Mouse (Mus musculus) Patski (cell line): Measurements from ENCODE around the gene Phf19. TPM values are rescaled to one million over a fixed set of nuclear protein-coding genes. Genes with fewer than 3 reads are reported as not detected.

Source experiments
- ATAC-seq: fragments of 100-300 bp; one replicate; pipeline ENCODE4 v1.8.0; 2021
- CTCF ChIA-PET: fragments of 350-600 bp; sonication (Branson Sonifier 250); formaldehyde crosslinking; loops from one replicate; lab custom pipeline; 2022; ENCODE audit warnings: inconsistent platforms; lab: Charles Lee
- POLR2A ChIA-PET: fragments of 350-600 bp; sonication (Branson Sonifier 250); formaldehyde crosslinking; loops from one replicate; lab custom pipeline; 2022; ENCODE audit warnings: antibody characterized with exemption, inconsistent platforms; lab: Charles Lee
- DNase-seq: peaks from one replicate; pipeline ENCODE4 v3.0.0-alpha.2; 2011; ENCODE audit warnings: low read depth, low spot score
- H3K27me3 ChIP-seq: fragments of 371-371 bp; one replicate; pipeline ENCODE4 v1.5.1; 2021
- CTCF ChIP-seq: fragments of 100-300 bp; IDR thresholded peaks from one replicate; pipeline ENCODE4 v1.5.1; 2021
- in situ Hi-C: fragments of 300-500 bp; cut with MboI; formaldehyde crosslinking; loops from 3 replicates; pipeline ENCODE4 v1.11.1; 2018; ENCODE audit warnings: low pct_unique_long_range_greater_than_20kb, mixed read lengths
- polyA plus RNA-seq: library from polyadenylated mRNA; unstranded; gene quantifications from one replicate; pipeline ENCODE4 v1.2.3, GENCODE M21; 2021

Phf19 gene
- polyA plus RNA-seq, 1 experiment from 2014 or later: 0.99 TPM

- ATAC-seq (no peak), DNase-seq (no peak)
- TF ChIP-seq CTCF: no peak
- ChIA-PET POLR2A (interaction anchor here (1.0 kb wide), 1 partner anchor 15 kb away, joined by 3 read pairs; no protein-coding TSS in a partner anchor), CTCF (interaction anchor here (1.9 kb wide), 1 partner anchor 12 kb away, joined by 4 read pairs; no protein-coding TSS in a partner anchor)
- H3K27me3 ChIP-seq: peaks cover 8% of the 10 kb centered on the region
- in situ Hi-C loops: no loop called here
Observed at GRCm38 (mm10) chr2:34938269-34939208, 24.7 kb upstream of the Phf19 start.

GRCm38 (mm10) chr2:34937460-34937859 lies 23.6 kb upstream of the Phf19 start:
- ATAC-seq: no peak
- TF ChIP-seq CTCF: no peak
- DNase-seq: no peak
- POLR2A ChIA-PET: no interaction called here
- CTCF ChIA-PET: interaction anchor here (1.9 kb wide), 1 partner anchor 10 kb away, joined by 4 read pairs; no protein-coding TSS in a partner anchor
- in situ Hi-C loops: no loop called here
- peaks cover 8% of the 10 kb centered on the region for H3K27me3 ChIP-seq

- ChIA-PET POLR2A (no interaction called here), CTCF (interaction anchor here (1.4 kb wide), 1 partner anchor 11 kb away, joined by 4 read pairs; no protein-coding TSS in a partner anchor)
- DNase-seq: no peak
- in situ Hi-C loops: no loop called here
- no peak for TF ChIP-seq CTCF
- peaks cover 18% of the 10 kb centered on the region for H3K27me3 ChIP-seq
- no peak for ATAC-seq
Observed at GRCm38 (mm10) chr2:34927320-34927719, 13.5 kb upstream of the Phf19 start.

- no peak for ATAC-seq
- in situ Hi-C loops: no loop called here
- TF ChIP-seq CTCF: no peak
Observed at GRCm38 (mm10) chr2:34922729-34923128, 8.9 kb upstream of the Phf19 start.

DNA sequence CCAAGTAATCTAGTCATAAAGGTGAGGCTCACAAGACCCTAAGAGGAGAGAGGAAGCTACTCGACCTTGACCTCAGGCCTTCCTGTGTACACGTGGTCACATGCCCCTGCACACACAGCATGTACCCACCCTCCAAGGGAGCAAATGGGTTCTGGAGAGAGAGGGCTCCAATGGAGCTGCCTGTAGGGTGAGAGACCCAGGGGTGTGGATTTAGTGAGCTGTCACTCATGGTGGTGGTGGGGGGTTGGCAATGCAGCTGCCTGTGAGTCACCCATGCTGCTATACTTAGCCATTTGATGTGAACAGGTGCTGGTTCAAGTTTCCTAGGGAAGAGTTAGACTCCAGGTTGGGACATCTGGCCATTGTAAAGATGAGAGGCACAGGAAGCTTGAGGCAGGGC lies 6.3 kb upstream of the Phf19 start:
- H3K27me3 ChIP-seq: peaks cover 14% of the 10 kb centered on the region

More at GRCm38 (mm10) chr2:34922729-34923128, 8.9 kb upstream of the Phf19 start:
- POLR2A ChIA-PET: no interaction called here
- H3K27me3 ChIP-seq: peaks cover 22% of the 10 kb centered on the region
- CTCF ChIA-PET: no interaction called here
- DNase-seq: no peak

GRCm38 (mm10) chr2:34915103-34915502 lies 1.3 kb upstream of the Phf19 start:
- H3K27me3 ChIP-seq: peaks cover 50% of the 10 kb centered on the region
- TF ChIP-seq CTCF: no peak
- in situ Hi-C loops: no loop called here
- CTCF ChIA-PET: no interaction called here
- POLR2A ChIA-PET: no interaction called here
- DNase-seq (no peak), ATAC-seq (no peak)

More for the DNA sequence above, 6.3 kb upstream of the Phf19 start:
- POLR2A ChIA-PET: no interaction called here
- CTCF ChIA-PET: interaction anchor here (1.0 kb wide), 1 partner anchor 16 kb away, joined by 4 read pairs; no protein-coding TSS in a partner anchor
- ATAC-seq: no peak
- DNase-seq: no peak
- TF ChIP-seq CTCF: no peak
- in situ Hi-C loops: no loop called here

- H3K27me3 ChIP-seq: peaks cover 50% of the 10 kb centered on the region
- ChIA-PET CTCF (no interaction called here), POLR2A (no interaction called here)
- TF ChIP-seq CTCF: no peak
- ATAC-seq: no peak
- in situ Hi-C loops: no loop called here
- DNase-seq: no peak
Observed at GRCm38 (mm10) chr2:34914823-34915082, 927 bp upstream of the Phf19 start.

- peaks cover 50% of the 10 kb centered on the region for H3K27me3 ChIP-seq
- POLR2A ChIA-PET: no interaction called here
- ATAC-seq (no peak), DNase-seq (no peak)
- TF ChIP-seq CTCF: no peak
- in situ Hi-C loops: no loop called here
- CTCF ChIA-PET: no interaction called here
Observed at GRCm38 (mm10) chr2:34914069-34914822, 420 bp upstream of the Phf19 start.

- ATAC-seq: no peak
Observed at GRCm38 (mm10) chr2:34912613-34913012, 1.2 kb downstream of the Phf19 start.

GRCm38 (mm10) chr2:34911871-34912270 lies 2.0 kb downstream of the Phf19 start:
- CTCF ChIA-PET: interaction anchor here (1.6 kb wide), 1 partner anchor 10 kb away, joined by 4 read pairs; no protein-coding TSS in a partner anchor
- peaks cover 40% of the 10 kb centered on the region for H3K27me3 ChIP-seq

More at GRCm38 (mm10) chr2:34912613-34913012, 1.2 kb downstream of the Phf19 start:
- H3K27me3 ChIP-seq: peaks cover 45% of the 10 kb centered on the region
- no peak for DNase-seq
- in situ Hi-C loops: no loop called here
- POLR2A ChIA-PET: no interaction called here
- CTCF ChIA-PET: interaction anchor here (1.6 kb wide), 1 partner anchor 10 kb away, joined by 4 read pairs; no protein-coding TSS in a partner anchor
- no peak for TF ChIP-seq CTCF

More at GRCm38 (mm10) chr2:34911871-34912270, 2.0 kb downstream of the Phf19 start:
- TF ChIP-seq CTCF: no peak
- in situ Hi-C loops: no loop called here
- DNase-seq (no peak), ATAC-seq (no peak)
- POLR2A ChIA-PET: no interaction called here
